Mouse (Mus musculus): ENCODE measurements at regions not wholly inside any gene's neighbourhood (a gene's known extent, or its start where the extent isn't known, plus 50 kb on each side); places are given as distances from the start of the nearest gene placed in this dataset.

GRCm38 (mm10) chr9:93098008-93098581, 556.1 kb downstream of the Plod2 start:
- peaks cover 2% of the 10 kb centered on the region; the same call in 1 of the 2 replicates for H3K9me3 ChIP-seq (ENCODE audit: low read length)
- no peaks in the 10 kb centered on the region for H3K27me3 ChIP-seq (ENCODE audit: insufficient read depth, low read length)
- H3K4me1 ChIP-seq (replicated peaks; ENCODE audit: low read depth, low read length), result no peaks in the 10 kb centered on the region
- H3K4me3 ChIP-seq (replicated peaks; ENCODE audit: low read length), result no peak overlapping the region
- TF ChIP-seq NANOG (IDR thresholded peaks at IDR 0.05; ENCODE audit: borderline replicate concordance, low read length), result no peak
- no peak for TF ChIP-seq CTCF (conservative IDR thresholded peaks at IDR 0.05; ENCODE audit: low read length)
- TF ChIP-seq POU5F1 (IDR thresholded peaks at IDR 0.05; ENCODE audit: borderline replicate concordance, low read length), result no peak
- H3K36me3 ChIP-seq (ENCODE audit: insufficient read depth, low read length), result no peaks in the 10 kb centered on the region

GRCm38 (mm10) chr9:93130561-93130960, 588.5 kb downstream of the Plod2 start:
- Histone ChIP-seq H3K4me3 (replicated peaks; ENCODE audit: low read length) (no peak overlapping the region), H3K36me3 (ENCODE audit: insufficient read depth, low read length) (no peaks in the 10 kb centered on the region), H3K27me3 (ENCODE audit: insufficient read depth, low read length) (no peaks in the 10 kb centered on the region), H3K9me3 (ENCODE audit: low read length) (no peaks in the 10 kb centered on the region), H3K4me1 (replicated peaks; ENCODE audit: low read depth, low read length) (no peaks in the 10 kb centered on the region)
- TF ChIP-seq CTCF (conservative IDR thresholded peaks at IDR 0.05; ENCODE audit: low read length) (no peak), POU5F1 (IDR thresholded peaks at IDR 0.05; ENCODE audit: borderline replicate concordance, low read length) (no peak), NANOG (IDR thresholded peaks at IDR 0.05; ENCODE audit: borderline replicate concordance, low read length) (no peak)

- H3K9me3 ChIP-seq (ENCODE audit: low read length), result no peaks in the 10 kb centered on the region
- no peaks in the 10 kb centered on the region for H3K4me1 ChIP-seq (replicated peaks; ENCODE audit: low read depth, low read length)
- no peak overlapping the region for H3K4me3 ChIP-seq (replicated peaks; ENCODE audit: low read length)
- TF ChIP-seq NANOG (IDR thresholded peaks at IDR 0.05; ENCODE audit: borderline replicate concordance, low read length) (no peak), CTCF (conservative IDR thresholded peaks at IDR 0.05; ENCODE audit: low read length) (no peak), POU5F1 (IDR thresholded peaks at IDR 0.05; ENCODE audit: borderline replicate concordance, low read length) (no peak)
- H3K27me3 ChIP-seq (ENCODE audit: insufficient read depth, low read length), result no peaks in the 10 kb centered on the region
- H3K36me3 ChIP-seq (ENCODE audit: insufficient read depth, low read length), result no peaks in the 10 kb centered on the region
Observed at GRCm38 (mm10) chr9:93131620-93132200, 589.7 kb downstream of the Plod2 start.

DNA sequence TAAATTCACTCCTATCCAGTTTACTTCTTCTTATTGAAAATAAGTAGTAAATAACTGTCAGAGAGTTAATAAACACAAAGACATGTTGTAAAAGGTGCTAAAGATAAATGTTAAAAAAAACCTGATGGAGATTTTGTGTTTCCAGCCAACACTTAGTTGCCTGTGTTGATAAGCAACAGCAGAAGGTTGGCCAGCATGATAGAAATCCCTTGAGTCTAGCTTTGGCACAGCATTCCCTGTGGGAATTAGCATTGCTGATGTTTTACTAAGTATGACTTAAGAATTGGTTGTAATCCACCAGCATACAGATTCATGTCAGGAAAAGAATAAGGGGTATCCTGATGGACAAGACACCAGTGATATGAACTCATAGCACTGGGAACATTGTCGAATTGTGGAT, 594.3 kb downstream of the Plod2 start:
- Histone ChIP-seq H3K4me3 (replicated peaks; ENCODE audit: low read length) (no peak overlapping the region), H3K9me3 (ENCODE audit: low read length) (no peaks in the 10 kb centered on the region), H3K27me3 (ENCODE audit: insufficient read depth, low read length) (no peaks in the 10 kb centered on the region), H3K4me1 (replicated peaks; ENCODE audit: low read depth, low read length) (no peaks in the 10 kb centered on the region), H3K36me3 (ENCODE audit: insufficient read depth, low read length) (no peaks in the 10 kb centered on the region)
- TF ChIP-seq CTCF (conservative IDR thresholded peaks at IDR 0.05; ENCODE audit: low read length) (no peak), POU5F1 (IDR thresholded peaks at IDR 0.05; ENCODE audit: borderline replicate concordance, low read length) (no peak), NANOG (IDR thresholded peaks at IDR 0.05; ENCODE audit: borderline replicate concordance, low read length) (no peak)

- Histone ChIP-seq H3K27me3 (ENCODE audit: insufficient read depth, low read length) (no peaks in the 10 kb centered on the region), H3K36me3 (ENCODE audit: insufficient read depth, low read length) (no peaks in the 10 kb centered on the region), H3K9me3 (ENCODE audit: low read length) (no peaks in the 10 kb centered on the region), H3K4me1 (replicated peaks; ENCODE audit: low read depth, low read length) (no peaks in the 10 kb centered on the region), H3K4me3 (replicated peaks; ENCODE audit: low read length) (no peak overlapping the region)
- TF ChIP-seq POU5F1 (IDR thresholded peaks at IDR 0.05; ENCODE audit: borderline replicate concordance, low read length) (no peak), NANOG (IDR thresholded peaks at IDR 0.05; ENCODE audit: borderline replicate concordance, low read length) (no peak), CTCF (conservative IDR thresholded peaks at IDR 0.05; ENCODE audit: low read length) (no peak)
Observed at GRCm38 (mm10) chr9:93170071-93170470, 628.0 kb downstream of the Plod2 start.

- no peaks in the 10 kb centered on the region for H3K4me1 ChIP-seq (replicated peaks; ENCODE audit: low read depth, low read length)
- H3K36me3 ChIP-seq (ENCODE audit: insufficient read depth, low read length), result no peaks in the 10 kb centered on the region
- TF ChIP-seq POU5F1 (IDR thresholded peaks at IDR 0.05; ENCODE audit: borderline replicate concordance, low read length), result no peak
- TF ChIP-seq CTCF (conservative IDR thresholded peaks at IDR 0.05; ENCODE audit: low read length), result no peak
- no peak for TF ChIP-seq NANOG (IDR thresholded peaks at IDR 0.05; ENCODE audit: borderline replicate concordance, low read length)
- no peaks in the 10 kb centered on the region for H3K27me3 ChIP-seq (ENCODE audit: insufficient read depth, low read length)
- no peaks in the 10 kb centered on the region for H3K9me3 ChIP-seq (ENCODE audit: low read length)
- no peak overlapping the region for H3K4me3 ChIP-seq (replicated peaks; ENCODE audit: low read length)
Observed at GRCm38 (mm10) chr9:93186638-93187037, 644.6 kb downstream of the Plod2 start.

DNA sequence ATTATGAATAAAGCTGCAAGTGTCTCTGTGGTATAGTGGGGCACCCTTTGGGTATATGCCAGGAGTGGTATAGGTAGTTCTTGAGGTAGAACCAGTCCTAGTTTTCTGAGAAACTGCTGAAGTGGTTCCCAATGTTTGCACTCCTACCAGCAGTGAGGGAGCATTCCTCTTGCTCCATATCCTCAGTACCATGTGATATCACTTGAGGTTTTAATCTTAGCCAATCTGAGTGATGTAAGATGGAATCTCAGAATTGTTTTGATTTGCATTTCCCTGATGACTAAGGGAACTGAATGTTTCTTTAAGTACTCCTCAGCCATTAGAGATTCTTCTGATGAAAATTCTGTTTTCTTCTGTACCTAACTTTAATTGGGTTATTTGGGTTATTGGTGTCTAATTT, 690.5 kb downstream of the Plod2 start:
- H3K4me1 ChIP-seq (replicated peaks; ENCODE audit: low read depth, low read length), result no peaks in the 10 kb centered on the region
- H3K9me3 ChIP-seq (ENCODE audit: low read length), result no peaks in the 10 kb centered on the region
- no peak overlapping the region for H3K4me3 ChIP-seq (replicated peaks; ENCODE audit: low read length)
- no peaks in the 10 kb centered on the region for H3K27me3 ChIP-seq (ENCODE audit: insufficient read depth, low read length)
- no peak for TF ChIP-seq CTCF (conservative IDR thresholded peaks at IDR 0.05; ENCODE audit: low read length)
- no peak for TF ChIP-seq POU5F1 (IDR thresholded peaks at IDR 0.05; ENCODE audit: borderline replicate concordance, low read length)
- TF ChIP-seq NANOG (IDR thresholded peaks at IDR 0.05; ENCODE audit: borderline replicate concordance, low read length), result no peak
- no peaks in the 10 kb centered on the region for H3K36me3 ChIP-seq (ENCODE audit: insufficient read depth, low read length)

DNA sequence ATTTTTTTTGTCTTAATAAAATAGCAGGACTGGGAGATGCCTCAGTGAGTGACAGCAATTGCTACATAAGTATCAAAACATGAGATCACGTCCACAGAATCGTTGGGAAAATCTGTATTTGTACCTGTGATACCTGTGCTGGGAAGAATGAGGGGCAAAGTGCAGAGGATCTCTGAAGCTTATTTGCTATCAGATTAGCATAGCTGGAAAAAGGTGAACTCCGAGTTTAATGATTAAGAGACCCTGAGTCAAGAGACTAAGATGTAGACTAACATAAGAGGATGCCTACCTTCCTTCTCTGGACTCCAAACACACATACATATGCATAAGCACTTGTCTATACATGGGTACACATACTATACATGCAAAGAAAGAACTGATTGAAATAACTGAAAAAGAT, 710.1 kb downstream of the Plod2 start:
- Histone ChIP-seq H3K4me3 (replicated peaks; ENCODE audit: low read length) (no peak overlapping the region), H3K27me3 (ENCODE audit: insufficient read depth, low read length) (no peaks in the 10 kb centered on the region), H3K36me3 (ENCODE audit: insufficient read depth, low read length) (no peaks in the 10 kb centered on the region), H3K9me3 (ENCODE audit: low read length) (no peaks in the 10 kb centered on the region), H3K4me1 (replicated peaks; ENCODE audit: low read depth, low read length) (no peaks in the 10 kb centered on the region)
- TF ChIP-seq POU5F1 (IDR thresholded peaks at IDR 0.05; ENCODE audit: borderline replicate concordance, low read length) (no peak), CTCF (conservative IDR thresholded peaks at IDR 0.05; ENCODE audit: low read length) (no peak), NANOG (IDR thresholded peaks at IDR 0.05; ENCODE audit: borderline replicate concordance, low read length) (no peak)

- Histone ChIP-seq H3K27me3 (ENCODE audit: insufficient read depth, low read length) (no peaks in the 10 kb centered on the region), H3K36me3 (ENCODE audit: insufficient read depth, low read length) (no peaks in the 10 kb centered on the region), H3K9me3 (ENCODE audit: low read length) (peaks cover 10% of the 10 kb centered on the region; the same call in 1 of the 2 replicates), H3K4me1 (replicated peaks; ENCODE audit: low read depth, low read length) (peaks cover 12% of the 10 kb centered on the region), H3K4me3 (replicated peaks; ENCODE audit: low read length) (no peak overlapping the region)
- TF ChIP-seq NANOG (IDR thresholded peaks at IDR 0.05; ENCODE audit: borderline replicate concordance, low read length) (peak; percentile 88), POU5F1 (IDR thresholded peaks at IDR 0.05; ENCODE audit: borderline replicate concordance, low read length) (no peak)
Observed at GRCm38 (mm10) chr9:93297332-93297731, 755.3 kb downstream of the Plod2 start.
